Mouse (Mus musculus) CH12.LX (cell line): ENCODE measurements around the gene Neb. TPM values are rescaled to one million over a fixed set of nuclear protein-coding genes. Genes with fewer than 3 reads are reported as not detected.

Experiments
- DNase-seq: peaks from one replicate; pipeline ENCODE4 v3.0.0-alpha.2; 2013; ENCODE audit errors: extremely low read depth
- H3K27ac ChIP-seq: 2 replicates; pipeline ENCODE4 v1.5.1; 2012; ENCODE audit warnings: low read depth, mild to moderate bottlenecking, control low read depth, moderate library complexity; ENCODE audit not compliant: insufficient read depth
- H3K27me3 ChIP-seq: replicated peaks from 2 replicates; pipeline ENCODE3; 2012; ENCODE audit warnings: inconsistent platforms
- H3K36me3 ChIP-seq, 2 experiments: replicated peaks in 1 of 2; 2 replicates each; pipeline versions ENCODE3 to v1.6.1; 2012; ENCODE audit warnings: inconsistent platforms in 1 of 2, low read length in 1 of 2, mild to moderate bottlenecking in 1 of 2, mixed read lengths in 1 of 2, moderate library complexity in 1 of 2; ENCODE audit not compliant: control insufficient read depth in 1 of 2, insufficient read depth in 1 of 2
- H3K4me1 ChIP-seq, 2 experiments: 2 replicates each; pipeline ENCODE4 v1.6.1; 2012; ENCODE audit warnings: inconsistent platforms in 1 of 2, moderate library complexity in 1 of 2; ENCODE audit not compliant: insufficient read depth in 2 of 2, control insufficient read depth in 1 of 2
- H3K4me2 ChIP-seq: 2 replicates; pipeline ENCODE4 v1.6.1; 2012; ENCODE audit warnings: low read depth, mild to moderate bottlenecking, control low read depth; ENCODE audit not compliant: poor library complexity, insufficient read depth, severe bottlenecking
- H3K4me3 ChIP-seq, 3 experiments: fragments of 150-350 bp in 1 of 3; sonication (generic) in 1 of 3; replicated peaks in 1 of 3; 2 replicates each; pipeline versions ENCODE3 to v1.5.1; 2011 to 2012; ENCODE audit warnings: low read depth in 2 of 3, low read length in 2 of 3, mild to moderate bottlenecking in 2 of 3, moderate library complexity in 2 of 3, control low read depth in 1 of 3, improper control_type of control experiment in 1 of 3, inconsistent platforms in 1 of 3, mixed read lengths in 1 of 3; ENCODE audit not compliant: poor library complexity in 1 of 3
- H3K79me2 ChIP-seq: replicated peaks from 2 replicates; pipeline ENCODE4 v1.6.1; 2012; ENCODE audit warnings: mild to moderate bottlenecking, moderate library complexity; ENCODE audit not compliant: control insufficient read depth, poor library complexity, insufficient read depth, severe bottlenecking; ENCODE audit errors: extremely low read depth
- H3K9ac ChIP-seq: 2 replicates; pipeline ENCODE4 v1.6.1; 2012; ENCODE audit warnings: low read depth, mild to moderate bottlenecking, control low read depth, moderate library complexity; ENCODE audit not compliant: insufficient read depth
- H3K9me3 ChIP-seq: replicated peaks from 2 replicates; pipeline ENCODE3; 2012; ENCODE audit warnings: low read length, inconsistent platforms, mixed read lengths
- CTCF ChIP-seq, 2 experiments: IDR thresholded peaks in 1 of 2; conservative IDR thresholded peaks in 1 of 2; 2 replicates each; pipeline ENCODE4 v1.5.1; 2011 to 2012; ENCODE audit warnings: low read depth in 2 of 2, low read length in 2 of 2, improper control_type of control experiment in 1 of 2, inconsistent platforms in 1 of 2, mild to moderate bottlenecking in 1 of 2, moderate library complexity in 1 of 2
- E2F4 ChIP-seq: IDR thresholded peaks from 2 replicates; pipeline ENCODE4 v1.6.1; 2011; ENCODE audit warnings: low read depth, low read length, improper control_type of control experiment; ENCODE audit not compliant: insufficient replicate concordance
- ELF1 ChIP-seq: IDR thresholded peaks from 2 replicates; pipeline ENCODE4 v1.6.1; 2014; ENCODE audit warnings: low read depth, mild to moderate bottlenecking, inconsistent platforms, low read length, improper control_type of control experiment
- EP300 ChIP-seq: IDR thresholded peaks from 2 replicates; pipeline ENCODE4 v1.6.1; 2011; ENCODE audit warnings: low read length, improper control_type of control experiment
- GABPA ChIP-seq: IDR thresholded peaks from 2 replicates; pipeline ENCODE4 v1.6.1; 2012; ENCODE audit warnings: low read depth, low read length, improper control_type of control experiment, inconsistent platforms; ENCODE audit not compliant: insufficient replicate concordance
- JUN ChIP-seq: IDR thresholded peaks from 2 replicates; pipeline ENCODE4 v1.6.1; 2011; ENCODE audit warnings: low read depth, mild to moderate bottlenecking, low read length, improper control_type of control experiment, moderate library complexity; ENCODE audit not compliant: insufficient read depth
- KAT2A ChIP-seq: IDR thresholded peaks from 2 replicates; pipeline ENCODE4 v1.6.1; 2012; ENCODE audit warnings: low read length, improper control_type of control experiment, inconsistent platforms; ENCODE audit not compliant: insufficient replicate concordance
- MAX ChIP-seq: IDR thresholded peaks from 2 replicates; pipeline ENCODE4 v1.6.1; 2011; ENCODE audit warnings: low read length, improper control_type of control experiment
- MXI1 ChIP-seq: IDR thresholded peaks from 2 replicates; pipeline ENCODE4 v1.6.1; 2011; ENCODE audit warnings: mild to moderate bottlenecking, low read depth, low read length, improper control_type of control experiment
- MYC ChIP-seq: IDR thresholded peaks from 2 replicates; pipeline ENCODE4 v1.6.1; 2011; ENCODE audit warnings: low read depth, mild to moderate bottlenecking, improper control_type of control experiment, low read length
- NELFE ChIP-seq: IDR thresholded peaks from 2 replicates; pipeline ENCODE4 v1.6.1; 2011; ENCODE audit warnings: low read depth, low read length, improper control_type of control experiment
- POLR2A ChIP-seq: IDR thresholded peaks from 2 replicates; pipeline ENCODE4 v1.6.1; 2011; ENCODE audit warnings: low read depth, mild to moderate bottlenecking, improper control_type of control experiment, low read length
- POLR2AphosphoS2 ChIP-seq: IDR thresholded peaks from 2 replicates; pipeline ENCODE4 v1.6.1; 2011; ENCODE audit warnings: low read depth, low read length, improper control_type of control experiment
- RAD21 ChIP-seq: IDR thresholded peaks from 2 replicates; pipeline ENCODE4 v1.6.1; 2011; ENCODE audit warnings: low read depth, mild to moderate bottlenecking, low read length, improper control_type of control experiment, moderate library complexity
- SMC3 ChIP-seq: IDR thresholded peaks from 2 replicates; pipeline ENCODE4 v1.6.1; 2011; ENCODE audit warnings: low read depth, low read length, improper control_type of control experiment
- TBP ChIP-seq: conservative IDR thresholded peaks from 2 replicates; pipeline ENCODE4 v1.6.1; 2011; ENCODE audit warnings: low read depth, low read length, improper control_type of control experiment
- TCF12 ChIP-seq: IDR thresholded peaks from 2 replicates; pipeline ENCODE4 v1.6.1; 2014; ENCODE audit warnings: low read depth, mild to moderate bottlenecking, inconsistent platforms, low read length, improper control_type of control experiment
- ZMIZ1 ChIP-seq: IDR thresholded peaks from 2 replicates; pipeline ENCODE4 v1.6.1; 2012; ENCODE audit warnings: low read depth, mild to moderate bottlenecking, inconsistent platforms, low read length, improper control_type of control experiment
- ZNF384 ChIP-seq: IDR thresholded peaks from 2 replicates; pipeline ENCODE4 v1.6.1; 2012; ENCODE audit warnings: low read depth, low read length, improper control_type of control experiment, inconsistent platforms
- dilution Hi-C: fragments of 300-500 bp; cut with MboI; formaldehyde crosslinking; loops from 2 replicates; pipeline ENCODE4 v1.14.3; 2020; ENCODE audit warnings: low sequenced_read_pairs; ENCODE audit not compliant: extremely low pct_unique_long_range_greater_than_20kb, extremely low pct_ligation_motif_present
- in situ Hi-C: fragments of 300-500 bp; cut with MboI; formaldehyde crosslinking; loops from 3 replicates; pipeline ENCODE4 v1.14.3; 2019; ENCODE audit warnings: low sequenced_read_pairs, low pct_ligation_motif_present, low pct_unique_long_range_greater_than_20kb, mixed read lengths
- polyA plus RNA-seq: library from polyadenylated mRNA; unstranded; fragments of >175 nt; gene quantifications from 2 replicates; pipeline ENCODE4 v1.2.1, GENCODE M21; 2012; ENCODE audit warnings: low read depth; ENCODE audit not compliant: insufficient read length
- total RNA-seq, 2 experiments: library from RNA; depleted of rRNA; stranded (reverse); fragments of 300-350 nt in 1 of 2; fragments of >200 nt in 1 of 2; gene quantifications; 2 replicates each; pipeline ENCODE4 v1.2.3; 2012 to 2014

Gene Neb
- total and polyA plus RNA-seq, 3 experiments: 1.5 to 1.8 (median 1.7) TPM

DNA sequence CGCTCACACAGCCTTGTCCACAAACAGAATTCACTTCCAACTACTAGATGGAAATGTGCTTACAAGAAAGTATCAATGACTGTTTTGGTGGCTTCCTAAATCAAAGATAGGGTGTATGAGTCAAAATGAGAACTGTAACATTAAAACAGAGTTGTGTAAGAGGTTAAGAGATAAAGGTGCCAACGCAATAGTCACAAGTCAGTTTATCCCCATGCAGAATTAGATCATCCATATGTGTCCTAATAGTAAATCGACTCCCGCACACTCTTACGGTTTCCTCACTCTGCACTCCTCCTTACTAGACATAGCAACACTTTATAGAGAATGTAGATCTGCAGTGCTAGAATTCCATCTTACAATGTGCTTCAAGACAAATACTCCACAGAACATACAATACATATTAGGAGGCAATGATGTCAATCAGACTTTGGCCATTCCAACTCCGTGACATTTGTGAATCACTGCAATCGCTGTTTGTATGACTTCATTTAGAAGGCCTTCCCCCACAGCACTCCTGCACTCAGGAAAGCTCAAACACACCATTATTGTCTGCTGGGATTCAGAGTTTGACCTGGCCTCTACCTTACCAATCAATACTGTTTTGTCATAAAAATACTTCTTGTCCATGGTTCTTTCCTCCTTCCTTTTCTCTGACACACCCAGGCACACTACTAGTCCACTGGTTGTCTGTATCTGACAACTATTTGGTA is 41.9 kb upstream of the Neb start:
- Histone ChIP-seq H3K4me1 (peaks cover 26 to 65% of the 10 kb centered on the region in 2 experiments), H3K27me3 (no peaks in the 10 kb centered on the region), H3K4me2 (no peak overlapping the region), H3K9me3 (no peaks in the 10 kb centered on the region), H3K4me3 (no peak overlapping the region), H3K27ac (no peak overlapping the region), H3K9ac (no peak overlapping the region), H3K79me2 (peaks cover 81% of the 10 kb centered on the region), H3K36me3 (peaks cover 6 to 17% of the 10 kb centered on the region in 2 experiments)
- in situ Hi-C loops (loop anchor here (25.0 kb wide), 1 partner anchor 167 kb away; no protein-coding TSS in a partner anchor), dilution Hi-C loops (no loop called here)
- TF ChIP-seq TBP (no peak), MYC (no peak), TCF12 (no peak), ZNF384 (no peak), RAD21 (no peak)
- DNase-seq: no peak

DNA sequence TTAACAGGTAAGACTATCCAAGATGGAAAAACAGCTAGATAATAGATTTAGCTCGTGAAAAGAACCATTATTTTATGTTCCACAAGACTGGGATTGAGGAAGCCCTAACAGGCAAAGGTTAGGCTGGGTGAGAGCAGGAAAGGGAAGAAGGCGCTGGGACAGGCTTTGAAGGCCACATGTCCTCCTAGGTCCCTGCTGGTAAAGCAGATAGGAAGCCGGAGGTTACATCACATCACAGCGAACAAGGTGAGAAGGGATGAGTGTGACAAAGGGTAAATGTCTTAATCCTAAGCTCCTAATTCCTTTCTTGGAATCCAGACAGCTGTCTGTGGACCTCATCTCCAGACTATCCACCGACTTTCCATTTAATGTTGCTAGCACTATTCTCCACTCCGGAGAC is 41.0 kb upstream of the Neb start:
- Histone ChIP-seq H3K4me2 (no peak overlapping the region), H3K9ac (no peak overlapping the region), H3K79me2 (peaks cover 79% of the 10 kb centered on the region), H3K27me3 (no peaks in the 10 kb centered on the region), H3K27ac (no peak overlapping the region), H3K9me3 (no peaks in the 10 kb centered on the region), H3K4me3 (no peak overlapping the region), H3K36me3 (peaks cover 6 to 17% of the 10 kb centered on the region in 2 experiments), H3K4me1 (peaks cover 26 to 65% of the 10 kb centered on the region in 2 experiments)
- DNase-seq: no peak
- in situ Hi-C loops (loop anchor here (10.0 to 25.0 kb wide), 2 partner anchors 104 to 168 kb away; no protein-coding TSS in a partner anchor), dilution Hi-C loops (no loop called here)
- TF ChIP-seq ELF1 (no peak), SMC3 (no peak), E2F4 (no peak), POLR2AphosphoS2 (no peak), MYC (no peak), JUN (no peak), NELFE (no peak), RAD21 (no peak), ZMIZ1 (no peak), CTCF (conservative IDR thresholded peaks at IDR 0.05 in 1 of 2, IDR thresholded peaks at IDR 0.05 in 1 of 2; ENCODE audit: low read depth in 2 of 2, low read length in 2 of 2) (no peak), MXI1 (no peak), GABPA (no peak), POLR2A (no peak), KAT2A (no peak), MAX (no peak), EP300 (no peak)
